Mouse (Mus musculus) bone marrow, adult 2 months (tissue): ENCODE results near the gene Smarca4.

ENCODE experiments used
- CTCF ChIP-seq: fragments of 200-500 bp; IDR thresholded peaks from 2 replicates; pipeline ENCODE4 v1.5.1; 2011; ENCODE audit warnings: low read length, control low read depth; ENCODE audit not compliant: control insufficient read depth, insufficient read depth
- POLR2A ChIP-seq: fragments of 200-500 bp; IDR thresholded peaks from 2 replicates; pipeline ENCODE4 v1.6.1; 2011; ENCODE audit warnings: low read depth, mild to moderate bottlenecking, control low read depth, low read length, borderline replicate concordance; ENCODE audit not compliant: control insufficient read depth

GRCm38 (mm10) chr9:21706586-21707265 is 90.8 kb downstream of the Smarca4 start:
- TF ChIP-seq POLR2A (no peak), CTCF (no peak)
